Mouse (Mus musculus) kidney, adult 2 months (tissue): ENCODE results near the gene Pigk. TPM values are rescaled to one million over a fixed set of nuclear protein-coding genes. Genes with fewer than 3 reads are reported as not detected.

Experiments used
- DNase-seq: peaks from one replicate; pipeline ENCODE4 v3.0.0; 2021
- H3K27ac ChIP-seq: fragments of 200-500 bp; 2 replicates; pipeline ENCODE4 v1.5.1; 2012; ENCODE audit warnings: low read depth, low read length, control low read depth, inconsistent platforms; ENCODE audit not compliant: insufficient read depth
- H3K27me3 ChIP-seq: fragments of 200-500 bp; replicated peaks from 2 replicates; pipeline ENCODE4 v1.6.1; 2012; ENCODE audit warnings: mild to moderate bottlenecking, moderate library complexity, low read length, inconsistent platforms; ENCODE audit not compliant: control insufficient read depth, insufficient read depth
- H3K36me3 ChIP-seq: fragments of 200-500 bp; 2 replicates; pipeline ENCODE4 v1.6.1; 2012; ENCODE audit warnings: mild to moderate bottlenecking, moderate library complexity, low read length, inconsistent platforms; ENCODE audit not compliant: control insufficient read depth, insufficient read depth
- H3K4me1 ChIP-seq: fragments of 200-500 bp; 2 replicates; pipeline ENCODE4 v1.6.1; 2011; ENCODE audit warnings: low read length; ENCODE audit not compliant: control insufficient read depth, insufficient read depth
- H3K4me3 ChIP-seq: fragments of 200-500 bp; 2 replicates; pipeline ENCODE4 v1.5.1; 2011; ENCODE audit warnings: mild to moderate bottlenecking, low read depth, low read length, control low read depth; ENCODE audit not compliant: insufficient read depth
- CTCF ChIP-seq: fragments of 200-500 bp; conservative IDR thresholded peaks from 2 replicates; pipeline ENCODE4 v1.5.1; 2011; ENCODE audit warnings: low read depth, mild to moderate bottlenecking, control low read depth, low read length, moderate library complexity, mixed read lengths; ENCODE audit not compliant: insufficient read depth, insufficient read length
- POLR2A ChIP-seq: fragments of 200-500 bp; IDR thresholded peaks from one replicate; pipeline ENCODE4 v1.6.1; 2011; ENCODE audit warnings: low read depth, low read length, control low read depth
- WGBS: fragments of 180-500 bp; shearing (Covaris S2); methylation state at CpG from one replicate; pipeline ENCODE4 v1.1.7; 2018; 5-methylcytosine and 5-hydroxymethylcytosine counted together
- polyA plus RNA-seq: library from polyadenylated mRNA; depleted of rRNA; stranded (reverse); fragments of >200 nt; gene quantifications from 2 replicates; pipeline ENCODE4 v1.2.3, GENCODE M21; 2012

Pigk gene
- polyA plus RNA-seq, 1 experiment: 13.4 TPM

- TF ChIP-seq CTCF (no peak), POLR2A (no peak)
Observed at GRCm38 (mm10) chr3:152757464-152758393, 43.8 kb downstream of the Pigk start.

DNA sequence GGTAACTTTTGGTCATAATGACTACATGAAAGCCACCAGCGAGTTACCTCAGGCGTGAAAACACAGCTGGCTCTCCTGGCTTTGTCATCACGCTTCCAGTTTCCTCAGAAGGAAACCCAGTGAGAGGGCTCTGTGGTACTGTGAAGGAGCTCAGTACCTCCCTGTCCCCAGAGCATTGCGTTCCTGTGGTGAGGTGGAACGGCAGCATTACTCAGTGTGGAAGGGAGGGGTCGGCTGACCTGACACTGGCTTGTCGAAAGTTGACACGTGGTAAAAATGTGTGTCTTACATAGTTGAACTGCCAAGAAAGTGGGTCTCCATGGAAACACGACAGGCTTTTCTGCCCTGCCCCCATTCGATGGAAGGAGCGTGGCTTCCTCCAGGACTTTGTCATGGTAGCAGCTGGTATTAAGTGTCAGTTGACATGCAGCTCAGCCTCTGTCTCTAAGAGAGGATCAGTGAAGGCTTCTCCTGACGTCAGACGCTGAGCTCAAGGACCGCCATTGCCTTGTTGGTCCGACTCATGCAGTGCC is 44.7 kb downstream of the Pigk start:
- WGBS: 67% methylated on average over 15 of the region's 15 CpGs
- DNase-seq: no peak
- H3K27me3 ChIP-seq: no peaks in the 10 kb centered on the region
- H3K27ac ChIP-seq: no peak overlapping the region
- no peaks in the 10 kb centered on the region for H3K36me3 ChIP-seq
- TF ChIP-seq POLR2A: no peak
- TF ChIP-seq CTCF: no peak
- peaks cover 5% of the 10 kb centered on the region; the same call in 1 of the 2 replicates for H3K4me1 ChIP-seq
- no peak overlapping the region for H3K4me3 ChIP-seq

More at GRCm38 (mm10) chr3:152757464-152758393, 43.8 kb downstream of the Pigk start:
- Histone ChIP-seq H3K27me3 (no peaks in the 10 kb centered on the region), H3K27ac (no peak overlapping the region), H3K36me3 (no peaks in the 10 kb centered on the region), H3K4me3 (no peak overlapping the region), H3K4me1 (peaks cover 5% of the 10 kb centered on the region; the same call in 1 of the 2 replicates)
- DNase-seq: no peak
- WGBS: 86% methylated on average over 12 of the region's 12 CpGs

DNA sequence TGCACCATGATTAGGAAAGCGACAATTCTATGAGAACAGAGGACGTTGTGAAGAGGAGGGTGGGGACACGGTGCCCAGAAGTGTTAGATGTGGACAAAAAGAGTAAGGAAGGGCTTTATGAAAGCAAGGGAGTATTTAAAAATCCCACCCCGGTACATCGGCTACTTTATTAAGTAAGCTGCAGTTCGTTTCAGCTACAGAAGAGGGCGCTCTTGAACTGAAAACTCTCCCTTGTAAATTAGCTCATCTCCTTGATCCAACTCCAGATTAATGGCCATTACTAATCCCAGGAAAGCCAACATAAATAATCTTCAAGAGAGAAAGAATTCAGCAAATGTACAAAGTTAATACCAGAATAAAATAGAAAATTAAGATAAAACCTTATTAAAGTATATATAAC is 47.2 kb downstream of the Pigk start:
- Histone ChIP-seq H3K4me1 (peaks cover 5% of the 10 kb centered on the region; the same call in 1 of the 2 replicates), H3K36me3 (no peaks in the 10 kb centered on the region), H3K4me3 (no peak overlapping the region), H3K27me3 (no peaks in the 10 kb centered on the region), H3K27ac (no peak overlapping the region)
- peak; percentile 56 for DNase-seq
- WGBS: 16% methylated on average over 7 of the region's 7 CpGs
- TF ChIP-seq POLR2A (no peak), CTCF (0 out of 2 replicates have a peak, but pooled peaks have one; percentile 5)

DNA sequence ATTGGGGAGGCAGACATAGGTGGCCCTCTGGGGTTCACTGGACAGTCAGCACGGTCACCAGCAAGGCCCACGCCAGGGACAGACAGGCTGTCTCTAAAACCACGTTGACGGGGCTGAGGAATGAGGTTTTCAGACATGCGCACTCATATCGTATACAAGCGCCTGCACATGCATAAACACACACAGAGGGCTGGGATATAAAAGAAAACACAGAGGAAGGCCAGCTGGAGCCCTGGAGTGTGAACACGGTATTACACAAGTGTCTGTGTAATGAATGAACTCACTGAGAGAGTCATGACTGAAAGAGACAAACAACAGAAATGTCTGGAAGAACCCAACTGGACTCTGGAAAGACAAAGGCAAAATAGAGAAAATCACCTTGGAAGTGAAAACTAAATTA is 47.8 kb downstream of the Pigk start:
- no peaks in the 10 kb centered on the region for H3K27me3 ChIP-seq
- WGBS: 82% methylated on average over 8 of the region's 8 CpGs
- H3K27ac ChIP-seq: no peak overlapping the region
- DNase-seq: no peak
- H3K4me1 ChIP-seq: peaks cover 5% of the 10 kb centered on the region; the same call in 1 of the 2 replicates
- no peaks in the 10 kb centered on the region for H3K36me3 ChIP-seq
- no peak overlapping the region for H3K4me3 ChIP-seq
- TF ChIP-seq CTCF: no peak
- TF ChIP-seq POLR2A: no peak

DNA sequence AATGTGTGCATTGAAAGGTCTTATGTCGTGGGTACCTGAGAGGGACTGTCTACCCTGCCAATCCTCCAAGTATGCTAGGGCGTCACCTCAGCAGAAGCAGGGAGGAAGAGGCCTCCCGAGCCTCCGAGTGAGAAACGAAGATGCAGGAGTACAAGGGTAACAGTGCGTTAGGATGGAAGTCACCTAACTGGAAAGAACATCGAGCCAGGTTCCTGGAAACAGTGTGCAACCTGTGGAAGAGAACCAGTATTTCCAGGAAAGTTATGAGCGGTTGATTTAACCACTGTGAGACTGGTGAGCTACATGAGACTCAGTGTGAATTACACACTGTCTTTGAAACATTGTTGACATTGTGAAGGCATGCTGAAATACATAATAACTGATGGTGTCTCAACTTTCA is 48.4 kb downstream of the Pigk start:
- no peak for TF ChIP-seq CTCF
- TF ChIP-seq POLR2A: no peak
- no peak overlapping the region for H3K4me3 ChIP-seq
- DNase-seq: peak; percentile 25
- no peaks in the 10 kb centered on the region for H3K27me3 ChIP-seq
- 57% methylated on average over 8 of the region's 8 CpGs for WGBS
- peaks cover 5% of the 10 kb centered on the region; the same call in 1 of the 2 replicates for H3K4me1 ChIP-seq
- no peaks in the 10 kb centered on the region for H3K36me3 ChIP-seq
- H3K27ac ChIP-seq: no peak overlapping the region

GRCm38 (mm10) chr3:152763139-152763882 is 49.4 kb downstream of the Pigk start:
- Histone ChIP-seq H3K36me3 (no peaks in the 10 kb centered on the region), H3K4me1 (peaks cover 5% of the 10 kb centered on the region; the same call in 1 of the 2 replicates), H3K27me3 (no peaks in the 10 kb centered on the region), H3K4me3 (peak overlapping the region; percentile 56), H3K27ac (no peak overlapping the region)
- TF ChIP-seq CTCF (peak; percentile 40; the same call in 1 of the 2 replicates), POLR2A (no peak)
- WGBS: 24% methylated on average over 26 of the region's 26 CpGs
- peak; percentile 54 for DNase-seq
